Mouse (Mus musculus): ENCODE measurements around the gene Nfia.

Nfia gene

DNA sequence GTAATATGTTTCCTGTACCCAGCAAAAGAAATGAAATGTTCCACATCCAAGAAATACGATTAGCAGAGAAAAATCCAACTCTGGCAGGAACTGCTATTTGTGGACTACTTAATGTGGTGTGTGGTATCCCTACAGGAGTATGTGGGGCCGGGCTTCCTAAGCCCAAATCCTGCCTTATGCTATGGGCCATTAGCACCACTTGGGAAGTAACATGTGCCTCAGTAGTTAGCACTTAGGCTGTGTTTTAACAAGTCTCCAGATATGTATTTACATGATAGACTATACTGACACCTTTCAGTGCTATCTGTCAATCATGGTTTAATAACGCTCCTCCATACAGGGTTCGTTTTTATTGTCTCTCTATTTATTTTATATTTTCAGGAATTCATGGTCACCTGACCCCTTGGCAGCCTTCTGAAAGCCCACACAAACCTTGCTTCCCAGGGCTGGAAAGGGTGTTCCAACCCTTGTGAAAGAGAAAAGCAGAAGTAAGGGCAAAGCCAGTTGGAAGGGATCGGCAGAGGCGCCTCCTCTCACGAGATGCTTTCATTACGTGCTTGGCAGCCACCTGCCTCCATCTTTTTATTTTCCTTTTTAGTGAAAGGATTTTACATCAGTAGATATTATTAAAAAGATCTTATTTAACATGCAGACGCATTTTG, 137.7 kb downstream of the Nfia start:
- no peak for DNase-seq (ENCODE audit: extremely low spot score, low spot score)

- no peak for DNase-seq (ENCODE audit: extremely low spot score, low spot score)
Measured at GRCm38 (mm10) chr4:97910777-97911580, 138.4 kb downstream of the Nfia start.

GRCm38 (mm10) chr4:97911755-97912154, 139.2 kb downstream of the Nfia start:
- no peak for DNase-seq (ENCODE audit: extremely low spot score, low spot score)

GRCm38 (mm10) chr4:97912155-97912554, 139.6 kb downstream of the Nfia start:
- no peak for DNase-seq (ENCODE audit: extremely low spot score, low spot score)

DNA sequence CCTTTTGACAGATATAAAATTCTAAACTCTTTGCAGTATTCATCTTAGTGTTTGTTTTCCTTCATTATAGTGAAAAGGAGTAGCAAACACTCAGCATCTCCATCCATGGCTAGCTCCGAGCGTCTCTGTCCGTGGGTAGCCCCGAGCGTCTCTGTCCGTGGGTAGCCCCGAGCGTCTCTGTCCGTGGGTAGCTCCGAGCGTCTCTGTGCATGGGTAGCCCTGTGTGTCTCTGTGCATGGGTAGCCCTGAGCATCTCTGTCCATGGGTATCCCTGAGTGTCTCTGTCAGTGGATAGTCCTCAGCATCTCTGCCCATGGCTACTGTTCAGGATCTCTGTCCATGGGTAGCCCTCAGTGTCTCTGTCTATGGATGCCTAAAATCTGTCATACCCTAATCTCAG, 140.0 kb downstream of the Nfia start:
- DNase-seq (ENCODE audit: extremely low spot score, low spot score), result no peak

DNA sequence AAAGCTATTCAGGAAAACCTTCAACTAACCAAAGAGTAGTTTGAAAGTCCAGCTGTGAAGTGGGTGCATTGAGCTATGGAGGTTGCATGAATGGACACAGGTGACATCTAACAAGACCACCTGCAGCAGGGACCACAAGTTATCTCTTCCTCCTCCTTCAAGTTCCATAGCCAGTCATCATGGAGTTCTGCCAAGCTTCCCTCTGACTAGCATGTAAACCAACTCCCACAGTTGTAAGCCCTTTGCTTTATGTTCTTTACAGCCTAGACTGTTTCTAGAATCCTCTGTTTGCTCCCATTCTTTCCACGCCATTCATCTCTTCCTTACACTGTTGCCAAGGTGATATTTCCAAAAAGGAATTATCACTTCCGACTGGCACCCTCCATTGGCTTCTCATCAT, 141.8 kb downstream of the Nfia start:
- DNase-seq (ENCODE audit: extremely low spot score, low spot score), result no peak

DNA sequence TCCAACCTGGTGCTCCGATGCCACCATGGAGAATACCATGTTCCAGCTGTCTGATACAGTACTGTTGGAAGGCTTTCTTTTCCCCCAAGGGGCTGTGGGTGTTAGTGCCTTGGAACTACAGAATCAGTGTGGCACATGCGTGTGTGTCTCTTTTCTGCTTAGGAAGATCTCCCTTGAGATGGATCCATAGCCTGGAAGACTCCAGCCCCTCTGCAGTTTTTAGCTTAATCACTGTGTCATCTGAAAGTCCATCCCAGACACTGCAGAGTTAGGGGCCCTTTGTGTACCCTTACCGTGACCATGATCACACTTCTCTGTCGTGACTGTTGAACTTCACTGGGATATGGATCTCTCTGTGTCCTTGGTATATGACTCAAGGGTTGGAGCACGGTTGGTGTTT, 142.2 kb downstream of the Nfia start:
- DNase-seq (ENCODE audit: extremely low spot score, low spot score), result no peak

DNA sequence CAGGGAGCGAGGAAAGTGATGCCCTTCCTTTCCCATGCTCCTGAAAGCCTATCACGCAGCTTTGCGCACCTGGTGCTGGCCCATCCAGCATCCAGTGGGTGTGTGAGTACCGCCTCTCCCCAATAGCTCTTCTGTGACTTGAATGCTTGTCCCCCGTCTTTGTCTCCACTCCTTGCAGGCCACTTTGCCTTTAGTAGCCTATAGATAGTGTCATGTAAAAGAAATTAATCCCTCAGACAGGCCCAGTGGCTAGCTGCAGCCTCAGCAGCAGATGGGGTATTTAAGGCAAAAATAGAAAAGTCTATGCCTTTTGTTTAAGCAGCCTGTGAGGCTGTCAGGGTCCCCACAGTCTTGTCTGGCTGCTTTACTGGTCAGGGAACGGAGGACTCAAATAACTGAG, 145.0 kb downstream of the Nfia start:
- DNase-seq (ENCODE audit: extremely low spot score, low spot score), result no peak

DNA sequence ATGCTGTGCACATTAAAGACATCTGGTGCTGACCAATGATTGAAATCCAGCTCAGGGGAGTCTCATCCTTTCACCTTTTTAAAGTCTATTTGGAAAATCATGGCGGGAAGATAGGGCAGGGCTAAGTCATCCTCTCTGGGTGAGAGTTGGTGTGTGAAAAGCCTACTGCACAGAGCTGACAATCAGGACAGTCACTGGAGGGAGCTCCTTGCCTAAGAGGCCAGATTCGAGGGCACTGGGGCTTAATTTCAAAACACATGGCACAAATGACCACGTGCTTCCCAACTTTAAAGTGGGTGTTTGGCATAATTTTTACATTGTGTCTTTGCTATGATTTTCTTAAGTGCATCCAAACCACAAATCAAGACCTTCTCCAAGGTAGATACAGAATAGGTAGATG, 146.1 kb downstream of the Nfia start:
- no peak for DNase-seq (ENCODE audit: extremely low spot score, low spot score)

GRCm38 (mm10) chr4:97919773-97920172, 147.2 kb downstream of the Nfia start:
- no peak for DNase-seq (ENCODE audit: extremely low spot score, low spot score)

DNA sequence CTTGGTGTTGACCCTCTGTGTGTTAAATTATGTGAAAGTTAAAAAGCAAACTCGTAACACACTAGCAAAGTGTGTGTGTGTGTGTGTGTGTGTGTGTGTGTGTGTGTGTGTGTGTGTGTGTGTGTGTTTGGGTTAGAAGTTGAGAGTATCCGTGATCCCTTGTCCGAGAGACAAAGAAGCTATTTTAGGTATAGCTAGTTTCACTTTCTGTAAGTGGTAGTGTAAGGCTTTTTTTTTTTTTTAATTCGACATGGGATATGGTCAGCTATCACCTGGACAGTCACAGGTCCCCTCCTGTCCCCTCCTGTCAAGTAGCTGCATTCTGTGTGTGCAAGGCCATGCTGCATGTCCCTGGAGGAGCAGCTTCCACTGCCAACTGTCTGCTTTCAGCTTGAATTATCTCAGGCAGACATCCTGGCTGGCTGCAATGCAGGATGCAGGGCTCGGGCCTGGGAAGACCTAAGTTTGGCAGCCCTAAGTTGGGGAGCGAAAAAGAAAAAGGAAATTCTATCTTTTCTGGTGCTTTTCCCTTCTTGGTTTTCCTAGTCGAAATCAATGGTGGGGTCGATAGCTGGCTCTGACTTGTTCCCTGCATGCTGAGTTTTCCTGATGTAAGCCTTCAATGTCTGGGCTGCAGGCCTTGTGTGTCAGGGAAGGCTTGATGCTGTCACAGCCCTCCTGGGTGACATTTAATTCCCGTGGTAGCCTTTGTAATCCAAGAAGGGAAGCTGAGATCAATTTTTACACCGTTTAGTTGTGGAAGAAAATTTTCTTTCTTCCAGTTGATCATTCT, 147.9 kb downstream of the Nfia start:
- no peak for DNase-seq (ENCODE audit: extremely low spot score, low spot score)

- DNase-seq (ENCODE audit: extremely low spot score, low spot score), result no peak
Measured at GRCm38 (mm10) chr4:97921682-97922081, 149.1 kb downstream of the Nfia start.

DNA sequence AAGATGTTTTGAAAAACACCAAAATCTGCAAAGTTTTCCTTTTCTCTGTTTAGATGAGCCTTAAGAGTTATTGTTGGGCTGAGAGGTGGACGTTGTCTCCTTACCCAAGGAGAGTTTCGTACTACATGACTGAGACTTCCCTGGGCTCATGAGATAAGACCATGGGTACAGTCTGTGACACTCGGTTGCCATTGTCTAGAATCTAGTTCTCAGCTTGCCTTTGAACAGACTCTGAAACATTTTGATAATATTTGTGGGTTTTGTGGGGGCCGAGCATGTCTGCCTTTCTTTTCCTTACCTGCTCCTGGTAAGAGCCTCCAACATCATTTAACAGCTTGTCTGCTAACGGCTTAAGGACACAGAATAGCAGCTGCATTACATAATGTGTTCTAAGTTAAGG, 150.7 kb downstream of the Nfia start:
- no peak for DNase-seq (ENCODE audit: extremely low spot score, low spot score)

GRCm38 (mm10) chr4:97923876-97924316, 151.4 kb downstream of the Nfia start:
- DNase-seq (ENCODE audit: extremely low spot score, low spot score), result no peak

DNA sequence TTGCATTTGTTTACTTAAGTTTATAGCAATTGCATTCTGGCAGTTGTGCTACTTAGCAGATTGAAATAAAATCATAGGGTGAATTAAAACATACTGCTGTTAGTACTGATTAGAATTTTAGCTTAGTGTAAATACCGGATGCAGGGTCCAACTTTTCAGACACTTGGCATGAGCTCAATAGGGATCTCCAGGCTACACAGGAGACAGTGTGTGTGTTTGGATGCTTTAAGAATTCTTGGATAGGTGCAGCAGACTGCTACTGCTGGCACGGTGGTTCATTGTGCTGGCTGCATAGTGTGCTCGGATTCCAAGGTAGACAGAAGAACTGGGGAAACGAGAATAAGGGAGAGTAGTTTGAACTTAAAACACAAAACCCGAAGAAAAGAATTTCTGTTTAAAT, 151.9 kb downstream of the Nfia start:
- no peak for DNase-seq (ENCODE audit: extremely low spot score, low spot score)

- no peak for DNase-seq (ENCODE audit: extremely low spot score, low spot score)
Measured at GRCm38 (mm10) chr4:97924855-97925254, 152.3 kb downstream of the Nfia start.

DNA sequence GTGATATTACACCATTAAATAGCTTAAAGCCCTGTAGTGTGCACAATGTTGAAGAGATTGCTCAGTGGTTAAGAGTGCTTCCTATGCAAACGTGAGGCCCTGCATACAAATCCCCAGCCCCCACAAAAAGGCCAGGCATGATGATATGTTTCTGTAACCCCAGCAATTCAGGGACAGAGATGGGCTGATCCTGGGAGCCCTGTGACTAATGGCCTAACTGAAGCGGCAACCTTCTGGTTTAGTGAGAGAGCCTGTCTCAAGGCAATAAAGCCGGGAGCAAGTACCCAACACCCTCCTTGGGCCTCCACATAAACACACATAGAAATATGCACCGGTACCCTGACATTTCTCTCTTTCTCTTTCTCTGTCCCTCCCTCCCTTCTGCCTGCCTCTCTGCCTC, 153.1 kb downstream of the Nfia start:
- no peak for DNase-seq (ENCODE audit: extremely low spot score, low spot score)

DNA sequence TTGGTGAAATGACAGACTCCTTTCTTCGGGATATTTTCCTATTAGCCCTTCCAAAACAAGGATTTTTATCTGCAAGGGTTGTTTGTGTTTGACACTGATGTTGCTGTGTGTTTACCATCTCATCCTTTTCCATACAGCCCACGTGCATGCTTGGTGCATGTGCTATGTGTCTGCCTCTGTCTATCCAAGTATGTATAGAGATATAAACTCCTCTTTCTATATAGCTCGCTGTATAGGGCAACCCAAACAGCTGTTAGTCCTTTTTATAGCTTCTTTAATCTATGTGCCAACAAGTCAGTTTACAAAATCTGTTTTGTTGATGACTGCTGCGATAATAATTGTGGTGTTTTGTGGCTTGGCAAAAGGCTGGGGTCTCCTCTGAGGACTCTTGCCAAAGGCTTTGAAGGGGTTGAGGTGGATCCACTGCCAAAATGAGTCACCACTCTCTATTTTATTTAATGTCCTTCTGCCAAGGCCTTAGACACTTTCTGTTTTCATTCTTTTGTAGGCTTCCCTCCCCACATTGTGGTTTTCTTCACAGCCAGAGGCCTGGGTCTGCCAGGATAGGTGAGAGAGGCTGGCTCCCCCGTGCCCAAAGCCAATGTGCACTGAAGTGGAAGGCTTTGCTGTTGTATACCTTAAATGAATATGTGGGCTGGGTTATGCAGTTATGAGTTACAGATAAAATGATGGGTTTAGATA, 154.2 kb downstream of the Nfia start:
- no peak for DNase-seq (ENCODE audit: extremely low spot score, low spot score)

- DNase-seq (ENCODE audit: extremely low spot score, low spot score), result no peak
Measured at GRCm38 (mm10) chr4:97927309-97927656, 154.7 kb downstream of the Nfia start.

GRCm38 (mm10) chr4:97936371-97936770, 163.8 kb downstream of the Nfia start:
- DNase-seq (ENCODE audit: extremely low spot score, low spot score), result no peak

DNA sequence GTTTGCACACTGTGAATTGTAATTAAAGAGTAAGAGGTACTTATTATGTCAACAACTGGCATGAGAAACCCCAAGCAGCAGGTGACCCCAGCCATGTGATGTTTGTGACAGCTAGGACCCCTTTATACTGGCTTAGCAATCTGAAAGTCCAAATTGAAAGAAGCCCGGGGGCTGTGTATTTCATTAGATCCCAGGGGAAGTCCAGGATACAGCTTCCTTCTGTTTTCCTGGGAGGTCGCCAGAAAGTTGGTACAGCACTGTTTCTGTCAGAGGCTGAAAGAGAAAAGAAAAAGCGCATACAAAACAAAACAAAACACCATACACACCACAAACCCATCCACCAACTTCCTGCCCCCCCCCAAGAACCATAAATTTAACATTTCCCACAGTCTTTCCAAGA, 164.4 kb downstream of the Nfia start:
- no peak for DNase-seq (ENCODE audit: extremely low spot score, low spot score)

DNA sequence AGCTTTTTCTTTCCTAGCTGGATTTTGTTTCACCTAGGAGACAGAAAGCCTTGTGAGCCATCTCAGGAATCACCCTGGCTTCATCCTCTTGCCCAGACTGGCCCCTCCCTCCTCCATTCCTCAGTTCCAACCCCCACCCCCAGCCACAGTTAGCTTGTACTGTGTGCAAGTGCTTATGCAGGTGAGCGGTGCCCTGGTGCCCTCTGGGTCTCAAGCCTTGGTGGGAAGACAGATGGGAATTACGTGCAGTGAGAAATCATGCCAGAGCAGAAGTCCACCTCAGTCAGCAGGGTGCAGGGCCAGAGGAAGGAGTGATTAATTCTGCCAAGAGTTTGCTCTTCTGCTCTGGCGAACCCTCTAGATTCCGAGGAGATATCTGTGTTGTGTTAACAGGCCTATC, 167.0 kb downstream of the Nfia start:
- DNase-seq (ENCODE audit: extremely low spot score, low spot score), result no peak
